Mouse (Mus musculus): ENCODE data around the gene Opcml. TPM values are rescaled to one million over a fixed set of nuclear protein-coding genes. Genes with fewer than 3 reads are reported as not detected.

The Opcml gene
- total RNA-seq, 2 experiments from 2014 or later = 210 to 230 TPM

DNA sequence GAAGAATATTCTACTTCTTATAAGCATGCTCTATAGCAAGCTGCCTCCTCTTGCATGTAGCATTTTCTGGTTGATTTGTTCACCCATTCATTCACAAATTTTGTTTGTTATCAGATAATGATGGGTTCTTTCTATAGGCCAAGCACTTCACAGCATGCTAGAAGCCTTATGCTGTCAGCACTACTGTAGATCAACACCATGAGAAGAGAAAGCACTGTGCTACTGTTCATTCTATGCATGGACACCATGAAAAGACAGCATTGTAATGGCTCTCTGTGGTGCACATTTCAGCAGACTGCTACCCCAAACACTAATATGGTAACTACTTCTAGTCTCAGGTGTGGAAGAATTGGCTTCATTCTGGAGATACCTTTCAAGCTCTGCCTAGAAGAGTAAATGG lies 527.3 kb downstream of the Opcml start:
- no peak for DNase-seq (ENCODE audit: low spot score in 2 of 2)

GRCm38 (mm10) chr9:28319021-28319755 lies 528.6 kb downstream of the Opcml start:
- no peak for DNase-seq (ENCODE audit: low spot score in 2 of 2)

DNA sequence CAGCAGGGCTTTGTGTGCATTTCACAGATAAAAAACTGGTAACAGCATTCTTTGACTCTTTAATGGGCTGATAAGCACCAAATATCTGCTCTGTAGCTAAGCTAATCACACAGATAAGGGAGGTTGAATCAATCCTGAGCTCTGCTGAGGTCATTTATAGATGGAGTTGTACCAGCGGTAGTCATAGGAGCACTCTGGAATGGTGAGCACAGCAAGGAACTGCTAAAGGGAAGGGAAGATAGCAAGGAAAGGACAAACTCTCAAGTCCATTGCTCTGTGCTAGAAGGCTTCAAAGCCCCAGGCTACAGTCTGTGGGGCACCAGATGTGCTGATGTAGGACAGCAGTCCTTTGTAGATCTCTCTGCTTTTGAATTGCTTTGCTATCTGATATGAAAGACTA lies 529.2 kb downstream of the Opcml start:
- DNase-seq (ENCODE audit: low spot score in 2 of 2) = no peak

DNA sequence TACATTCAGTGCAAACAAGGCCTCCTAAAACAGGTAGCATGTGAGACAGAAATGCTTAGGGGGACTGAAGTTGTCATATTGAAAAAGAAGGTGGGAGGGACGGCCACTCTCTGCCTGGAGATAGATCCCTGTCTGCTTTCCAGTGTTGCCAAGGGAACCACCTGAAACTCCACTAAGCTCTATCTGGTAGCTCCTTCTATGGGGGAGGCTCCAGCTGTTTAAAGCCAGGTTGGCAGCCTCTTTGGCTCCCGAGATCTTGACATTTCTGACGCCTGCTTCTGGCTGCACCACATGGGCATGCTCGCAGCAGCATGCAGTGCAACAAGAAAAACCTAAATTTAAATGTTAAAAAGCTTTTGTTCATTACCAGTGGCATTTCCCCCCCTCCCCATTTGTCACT lies 537.4 kb downstream of the Opcml start:
- no peak for DNase-seq (ENCODE audit: low spot score in 2 of 2)

- DNase-seq (ENCODE audit: low spot score in 2 of 2) = no peak
Measured at GRCm38 (mm10) chr9:28328434-28328833, 537.9 kb downstream of the Opcml start.

DNA sequence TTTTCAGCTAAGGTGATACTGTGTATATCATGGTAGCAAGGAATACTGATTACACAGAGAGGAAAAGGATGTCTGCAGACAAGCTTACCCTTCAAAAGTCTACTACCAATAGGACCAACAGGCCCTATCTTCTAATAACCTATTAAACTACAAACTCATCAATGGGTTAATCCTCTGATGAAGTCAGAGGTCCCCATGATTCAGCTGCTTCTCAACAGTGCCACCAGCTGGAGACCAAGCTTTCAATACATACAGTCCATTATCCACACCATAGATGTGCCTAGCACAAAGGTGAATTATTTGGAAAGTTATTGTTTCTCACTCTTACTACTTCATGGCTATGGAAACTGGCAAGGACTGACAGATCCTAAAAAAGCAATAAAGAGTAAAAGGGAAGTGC lies 538.9 kb downstream of the Opcml start:
- DNase-seq (ENCODE audit: low spot score in 2 of 2) = no peak

DNA sequence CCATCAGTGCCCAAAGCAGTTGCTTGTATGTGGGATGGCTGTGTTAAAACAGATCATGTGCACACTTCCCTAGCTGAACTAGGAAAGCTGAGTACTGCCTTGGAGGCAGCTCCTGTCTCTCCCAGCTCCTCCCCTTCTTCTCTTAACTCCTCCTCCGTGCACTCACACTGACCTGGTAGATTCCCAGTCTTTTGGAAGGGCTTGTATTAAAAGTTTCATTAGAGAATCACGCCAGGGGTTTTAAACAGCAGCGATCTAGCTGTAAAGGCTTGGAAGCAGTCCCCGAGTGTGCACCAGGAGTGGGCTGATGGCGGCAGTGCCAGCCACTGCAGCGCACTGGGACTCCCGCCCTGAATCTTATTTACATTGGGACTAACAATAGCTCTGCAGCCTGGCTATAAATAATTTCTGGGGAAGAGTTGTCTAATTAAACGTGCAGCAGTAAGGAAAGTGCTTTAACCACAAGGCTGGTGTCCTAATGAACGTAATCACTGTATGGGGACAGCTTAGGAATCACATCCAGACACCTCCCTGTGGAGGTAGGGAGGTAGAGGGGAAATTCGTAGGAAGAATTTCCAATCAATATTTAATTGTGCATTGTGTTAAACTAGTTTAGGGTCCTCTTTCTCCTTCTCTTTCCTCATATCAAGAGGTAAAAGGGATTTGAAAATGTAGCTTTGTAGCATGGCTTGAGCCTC lies 546.1 kb downstream of the Opcml start:
- DNase-seq (ENCODE audit: low spot score in 2 of 2) = peak; percentile 46 to 71

GRCm38 (mm10) chr9:28337837-28338236 lies 547.3 kb downstream of the Opcml start:
- DNase-seq (ENCODE audit: low spot score in 2 of 2) = no peak

DNA sequence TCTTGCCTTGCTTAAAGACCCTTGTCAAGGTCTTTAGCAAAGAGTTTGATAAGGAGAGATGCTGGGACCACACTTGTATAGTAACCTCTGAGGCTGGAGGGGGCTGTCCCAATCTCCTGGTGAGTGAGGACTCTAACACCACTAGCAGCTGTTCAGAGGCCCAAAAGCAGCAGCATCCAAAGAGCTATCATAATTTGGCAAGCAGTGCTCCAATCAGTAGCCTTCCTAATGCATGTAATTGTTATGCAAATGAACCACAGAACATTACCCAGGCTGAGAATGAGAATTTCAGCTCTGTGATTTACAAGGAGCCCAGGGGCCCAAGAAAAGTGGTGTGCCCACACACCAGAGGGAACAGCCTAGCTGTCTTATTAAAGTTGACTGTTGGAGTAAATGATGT lies 564.4 kb downstream of the Opcml start:
- no peak for DNase-seq (ENCODE audit: low spot score in 2 of 2)

GRCm38 (mm10) chr9:28357946-28358345 lies 567.4 kb downstream of the Opcml start:
- DNase-seq (ENCODE audit: low spot score in 2 of 2) = no peak

GRCm38 (mm10) chr9:28360691-28361090 lies 570.1 kb downstream of the Opcml start:
- DNase-seq (ENCODE audit: low spot score in 2 of 2) = no peak

DNA sequence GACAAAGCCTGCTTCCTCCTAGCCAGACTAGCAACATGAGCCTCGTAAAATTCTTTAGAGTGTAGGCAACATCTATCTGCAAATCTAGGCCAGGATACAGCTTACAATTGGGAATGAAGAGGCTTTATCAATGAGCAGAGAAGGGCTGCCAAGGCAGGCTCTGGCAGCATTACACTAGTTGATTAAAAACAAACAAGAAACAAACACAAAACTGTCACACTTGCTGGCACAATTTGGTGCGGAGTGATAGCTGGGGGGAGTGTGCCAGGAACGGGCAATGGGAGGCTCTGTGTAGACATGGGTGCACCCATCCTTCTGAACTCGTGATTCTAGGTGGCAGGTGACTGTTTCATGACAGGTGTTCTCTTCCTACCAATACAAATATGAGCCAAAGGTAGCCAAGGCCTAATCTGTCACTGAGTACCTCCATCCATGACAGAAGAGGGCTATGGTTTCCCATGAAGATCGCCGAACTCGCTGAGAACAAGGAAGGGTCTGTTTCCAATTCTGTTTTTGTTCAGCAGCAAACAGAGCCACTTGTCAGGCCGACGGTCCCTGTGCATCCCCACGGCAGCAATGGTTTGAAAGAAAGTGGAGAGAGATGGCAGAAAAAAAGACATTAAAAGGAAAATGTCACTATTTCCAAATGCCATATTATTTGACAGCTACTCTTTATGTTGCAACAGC lies 574.0 kb downstream of the Opcml start:
- peak in 1 of 2 experiments; percentile 5 for DNase-seq (ENCODE audit: low spot score in 2 of 2)

GRCm38 (mm10) chr9:28365160-28365473 lies 574.5 kb downstream of the Opcml start:
- DNase-seq (ENCODE audit: low spot score in 2 of 2) = no peak

DNA sequence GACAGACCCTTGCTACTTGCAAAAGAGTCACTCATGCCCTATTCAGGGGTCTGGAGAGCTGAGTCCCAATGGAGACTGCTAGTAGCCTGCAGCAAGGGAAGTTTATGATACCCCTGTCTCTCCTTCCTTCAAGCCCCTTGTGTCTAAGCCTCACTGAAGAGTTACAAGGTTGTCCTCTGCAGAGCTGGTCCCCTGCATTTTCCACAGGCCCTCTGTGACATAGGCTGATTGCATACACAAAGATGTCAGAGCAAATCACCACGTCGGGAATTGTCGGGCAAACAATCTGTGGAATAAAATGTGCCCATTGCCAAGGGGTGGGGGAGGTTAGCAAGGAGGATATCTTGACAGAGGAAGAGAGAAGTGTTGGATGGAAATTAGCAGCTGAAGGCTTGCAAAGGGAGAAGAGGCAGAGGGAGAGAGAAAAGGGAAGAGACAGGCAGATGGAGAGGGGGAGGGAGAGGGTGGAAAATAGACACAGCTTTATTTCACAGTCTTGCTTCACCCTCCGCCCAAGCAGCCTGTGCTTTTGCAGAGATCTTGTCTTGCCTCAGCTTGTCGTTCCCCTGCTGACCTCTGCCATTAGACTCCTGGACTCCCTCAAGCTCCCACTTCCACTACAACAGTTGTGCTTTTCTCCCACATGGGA lies 596.1 kb downstream of the Opcml start:
- DNase-seq (ENCODE audit: low spot score in 2 of 2) = peak; percentile 71 to 76

DNA sequence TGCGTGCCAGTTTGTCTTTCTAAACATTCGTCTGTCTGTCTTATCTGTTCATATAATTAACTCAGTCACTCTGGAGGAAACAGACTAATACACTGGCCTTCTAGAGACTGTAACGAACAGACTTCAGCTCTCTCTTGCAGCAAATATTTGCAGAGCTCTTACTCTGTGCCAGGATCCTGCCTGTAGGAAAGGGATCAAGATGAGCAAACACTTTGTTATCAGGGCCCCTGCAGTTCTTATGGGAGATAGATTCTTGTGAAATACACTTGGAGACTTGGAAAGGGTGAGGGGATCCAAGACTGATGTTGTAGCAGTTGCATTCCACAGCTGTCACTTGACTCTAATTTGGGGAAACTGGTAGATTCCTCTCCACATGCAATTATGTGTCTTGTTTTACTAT lies 604.6 kb downstream of the Opcml start:
- no peak for DNase-seq (ENCODE audit: low spot score in 2 of 2)

GRCm38 (mm10) chr9:28395638-28396037 lies 605.1 kb downstream of the Opcml start:
- DNase-seq (ENCODE audit: low spot score in 2 of 2) = no peak

- DNase-seq (ENCODE audit: low spot score in 2 of 2) = peak; percentile 66 to 80
Measured at GRCm38 (mm10) chr9:28402770-28403650, 612.4 kb downstream of the Opcml start.

DNA sequence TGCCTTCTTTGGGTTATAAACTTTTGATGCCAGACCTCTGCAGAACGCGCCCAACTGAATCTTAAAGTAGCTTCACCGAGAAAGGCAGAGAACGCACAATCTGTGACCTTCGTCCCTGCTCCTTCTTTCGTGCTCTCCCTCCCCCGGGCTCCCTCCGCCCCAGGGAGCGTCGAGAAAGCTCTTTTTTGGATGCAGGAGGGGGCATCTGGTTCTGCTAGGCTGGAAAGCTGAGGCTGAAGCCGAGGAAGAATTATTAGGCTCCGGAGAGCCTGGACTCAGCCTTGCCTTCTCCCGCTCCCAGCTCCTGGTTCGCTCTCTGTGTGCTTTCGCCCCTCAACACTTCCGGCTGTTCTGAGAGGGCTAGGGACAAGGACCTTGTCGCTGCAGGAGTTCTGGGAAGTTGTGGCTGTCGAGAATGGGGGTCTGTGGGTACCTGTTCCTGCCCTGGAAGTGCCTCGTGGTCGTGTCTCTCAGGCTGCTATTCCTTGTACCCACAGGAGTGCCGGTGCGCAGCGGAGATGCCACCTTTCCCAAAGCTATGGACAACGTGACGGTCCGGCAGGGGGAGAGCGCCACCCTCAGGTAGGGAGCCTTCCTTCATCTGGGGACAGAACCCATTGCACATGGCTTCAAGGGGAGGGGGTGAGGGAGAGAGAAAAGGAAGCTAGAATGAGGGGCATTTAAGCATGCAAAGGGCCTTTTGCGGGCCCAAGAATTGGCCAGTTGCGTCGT lies 613.4 kb downstream of the Opcml start:
- DNase-seq (ENCODE audit: low spot score in 2 of 2) = peak; percentile 87 to 91

DNA sequence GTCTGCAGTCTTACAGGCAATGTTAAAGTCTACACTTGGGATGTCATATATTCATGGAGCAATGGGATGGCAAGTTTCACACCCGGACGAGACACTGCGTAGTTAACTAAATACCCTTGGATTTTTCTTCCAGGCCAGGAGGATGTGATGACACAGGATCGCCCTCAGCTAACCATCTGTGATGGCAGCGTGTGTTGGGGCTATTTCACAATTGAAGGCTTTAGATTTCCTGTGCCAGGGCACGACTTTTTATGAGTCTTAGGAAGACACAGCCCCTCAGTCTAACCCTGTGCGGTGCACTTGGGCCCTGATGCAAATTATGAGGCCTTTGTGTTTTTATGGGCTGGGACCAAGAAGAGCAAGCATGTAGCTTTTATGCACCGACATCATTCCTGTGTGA lies 614.0 kb downstream of the Opcml start:
- peak in 1 of 2 experiments; percentile 23 for DNase-seq (ENCODE audit: low spot score in 2 of 2)

- DNase-seq (ENCODE audit: low spot score in 2 of 2) = peak; percentile 35 to 50
Measured at GRCm38 (mm10) chr9:28405816-28406215, 615.2 kb downstream of the Opcml start.

Data from left cerebral cortex, adult 18-20 months (tissue).